Comparison of ENCODE assay signal across 18 mouse cellular contexts in genomic region chr2:146227646-146228045, GRCm38 (mm10). TPM values are rescaled to one million over a fixed set of nuclear protein-coding genes. Genes with fewer than 3 reads are reported as not detected.
"Had no signal": no experiment of that assay in that cellular context is flagged by ENCODE, and none has a peak within 500 bp of the region (broad histone marks: within the 10 kb centered on the region; RNA-seq: fewer than 3 reads in every experiment).

No protein-coding gene starts in this region.

- H3K27ac ChIP-seq: kidney, postnatal 0 days; limb, embryonic 15.5 days; liver, embryonic 12.5 days; midbrain, embryonic 10.5 days; neural tube, embryonic 15.5 days; stomach, embryonic 15.5 days had no signal

- H3K4me3 ChIP-seq: limb, embryonic 15.5 days; liver, embryonic 12.5 days; midbrain, embryonic 10.5 days; myocyte; neural tube, embryonic 15.5 days; stomach, embryonic 15.5 days had no signal

- DNase-seq: kidney, adult 11 months; kidney, adult 9 months; kidney, postnatal 36 days; lung, embryonic 14.5 days; lung, postnatal 10 days; lung, postnatal 4 days; right cerebral cortex, postnatal 4 days; spleen, adult 18-20 months; thymus, adult 2 months; thymus, postnatal 25 days had no signal

RNA-seq across cellular contexts. Expression of gene Insm1, which starts 5.9 kb away (rescaled TPM):
- total RNA-seq: megakaryocyte, adult 5-6 weeks had no signal
